Mouse (Mus musculus) gastrocnemius, postnatal 4 days (tissue): ENCODE results near the gene Pygm. TPM values are rescaled to one million over a fixed set of nuclear protein-coding genes. Genes with fewer than 3 reads are reported as not detected.

Experiments
- DNase-seq, 2 experiments: peaks; one replicate each; pipeline ENCODE4 v3.0.0; 2021 to 2022; ENCODE audit warnings: low spot score in 2 of 2, mixed read lengths in 2 of 2
- microRNA-seq: library from miRNA; unstranded; fragments of <30 nt; microRNA quantifications from one replicate; pipeline ENCODE4 v1.2.0, GENCODE M21; 2021
- total RNA-seq, 2 experiments: library from RNA; stranded (reverse); gene quantifications; 2 replicates each; pipeline ENCODE4 v1.2.3; 2021

Pygm gene
- total RNA-seq, 2 experiments from 2014 or later, result 2,079 to 2,155 TPM

DNA sequence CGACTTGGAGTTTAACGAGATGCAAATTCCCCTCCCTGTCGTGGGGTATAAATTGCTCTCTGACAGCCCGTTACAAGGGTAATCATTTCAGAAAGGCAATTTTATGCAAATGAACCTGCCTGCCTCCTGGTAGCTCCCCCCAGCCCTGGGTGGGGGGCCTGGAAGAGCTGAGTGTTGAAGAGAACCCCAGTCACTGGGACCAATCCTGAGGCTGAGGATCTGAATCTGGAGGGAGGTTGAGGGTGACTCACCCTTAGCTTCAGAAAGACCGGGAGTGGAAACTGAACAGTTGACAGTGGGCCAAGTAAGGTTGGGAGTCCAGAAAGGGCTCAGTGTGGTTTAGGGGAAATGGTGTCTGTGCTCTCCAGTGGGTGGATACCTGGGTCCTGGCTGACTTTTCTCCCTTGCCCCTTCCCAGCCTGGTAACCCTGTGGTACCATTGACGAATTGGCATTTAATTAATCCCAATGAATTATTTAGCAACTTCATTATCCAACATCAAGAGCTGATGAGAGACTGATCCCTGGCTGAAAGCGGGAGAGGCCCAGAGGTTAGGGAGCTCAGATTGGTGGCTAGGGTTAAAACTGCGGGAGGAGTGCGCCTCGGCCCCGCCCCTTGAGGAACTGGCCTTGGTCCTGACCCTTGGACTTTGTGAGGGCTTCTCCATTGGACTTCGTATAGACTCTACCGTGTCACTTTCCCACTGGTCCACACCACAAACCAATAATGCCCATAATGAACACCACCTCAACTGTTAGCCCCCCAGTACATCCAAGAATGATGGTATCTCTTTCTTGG, 42.7 kb downstream of the Pygm start:
- peak in 1 of 2 experiments; percentile 59 for DNase-seq

- DNase-seq, result peak in 1 of 2 experiments; percentile 38
Measured at GRCm38 (mm10) chr19:6427653-6428434, 43.6 kb downstream of the Pygm start.

GRCm38 (mm10) chr19:6428501-6429200, 44.5 kb downstream of the Pygm start:
- DNase-seq, result no peak

DNA sequence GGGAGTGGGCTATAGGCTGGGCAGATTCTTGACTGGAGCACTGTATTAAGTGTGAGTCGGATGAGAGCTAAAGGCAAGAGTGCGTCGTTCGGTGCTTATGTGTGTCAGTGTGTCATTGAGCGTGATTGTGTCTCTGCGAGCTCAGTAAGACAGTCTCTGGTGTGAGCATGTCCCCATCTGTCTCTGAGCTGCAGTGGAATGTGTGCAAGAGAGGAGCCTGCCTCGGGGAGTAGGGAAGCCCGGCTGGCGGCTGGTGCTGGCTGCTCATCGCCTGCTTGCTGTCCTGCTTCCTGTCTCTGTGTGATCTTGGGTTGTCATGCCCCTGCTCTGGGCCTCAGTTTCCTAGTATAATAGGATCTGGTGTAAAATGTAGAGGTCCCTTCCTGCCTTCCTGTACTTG, 58.8 kb downstream of the Pygm start:
- no peak for DNase-seq

GRCm38 (mm10) chr19:6445761-6446423, 61.7 kb downstream of the Pygm start:
- DNase-seq, result no peak

DNA sequence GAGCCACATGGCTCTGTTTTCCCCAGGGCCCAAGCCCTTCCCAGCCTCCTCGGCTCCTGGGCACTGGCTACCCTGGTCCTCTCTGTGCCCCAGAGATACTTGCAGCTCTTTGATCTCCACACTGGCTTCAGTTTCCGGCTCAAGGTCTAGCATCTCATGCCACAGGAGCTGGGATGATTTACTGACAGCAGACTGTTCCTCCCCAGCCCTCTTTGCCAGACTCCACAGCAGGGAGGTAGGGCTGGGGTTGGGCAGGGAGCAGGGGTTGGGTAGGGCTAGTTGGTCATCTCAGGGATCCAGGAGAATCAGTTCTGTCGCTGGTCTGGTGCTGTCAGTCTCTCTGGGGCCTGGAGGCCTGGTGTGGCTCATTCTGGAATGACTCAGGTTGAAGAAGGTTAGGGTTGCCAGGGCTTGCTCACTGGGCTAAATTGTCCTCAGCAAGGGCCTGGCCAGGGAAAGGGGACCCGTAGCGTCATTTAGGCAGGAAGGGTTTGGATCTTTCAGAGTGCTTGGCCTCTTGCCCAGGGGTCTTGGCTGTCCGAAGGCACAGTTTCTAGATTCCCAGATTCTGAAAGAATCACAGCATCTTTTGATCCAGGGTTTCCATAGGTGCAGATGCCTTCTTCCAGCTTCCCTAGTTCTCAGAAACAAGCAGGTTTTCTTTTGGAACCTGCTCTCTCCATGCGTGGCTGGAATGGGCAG, 62.7 kb downstream of the Pygm start:
- DNase-seq, result no peak

Small RNAs within 50 kb of the gene (microRNA-seq; reads per million reads assigned to microRNA genes)
- gene Mir6989, result not detected

Other genes with a start within 250 kb of the Pygm start
- under 1 TPM; 0.26 to 0.42 TPM for gene Batf2, start 243.4 kb upstream of the Pygm start, total RNA-seq
- 10 to 100 TPM; 60.2 to 61.7 TPM for gene Arl2, start 242.9 kb upstream of the Pygm start, total RNA-seq
- gene Majin, start 200.0 kb upstream of the Pygm start, total RNA-seq, result not detected
- gene Gpha2, start 158.0 kb upstream of the Pygm start, total RNA-seq, result not detected
- 10 to 100 TPM; 26.2 to 26.4 TPM for gene Ppp2r5b, start 148.5 kb upstream of the Pygm start, total RNA-seq
- 10 to 100 TPM; 15.5 to 16.7 TPM for gene Atg2a, start 142.7 kb upstream of the Pygm start, total RNA-seq
- 10 to 100 TPM; 91.3 to 93.9 TPM for gene Ehd1, start 107.7 kb upstream of the Pygm start, total RNA-seq
- gene Cdc42bpg, start 77.9 kb upstream of the Pygm start, total RNA-seq, result 1 to 10 TPM; 6.9 to 7.7 TPM
- 10 to 100 TPM; 23.6 to 24.5 TPM for gene Men1, start 49.4 kb upstream of the Pygm start, total RNA-seq
- gene Map4k2, start 43.3 kb upstream of the Pygm start, total RNA-seq, result 10 to 100 TPM; 18.4 to 21.4 TPM
- 100 to 1,000 TPM; 150 to 183 TPM for gene Sf1, start 20.7 kb upstream of the Pygm start, total RNA-seq
- gene Rasgrp2, start 14.9 kb downstream of the Pygm start, total RNA-seq, result 10 to 100 TPM; 37.4 to 40.2 TPM
- 1 to 10 TPM; 3.4 to 3.7 TPM for gene Nrxn2, start 34.3 kb downstream of the Pygm start, total RNA-seq
- not detected for gene Slc22a12, start 158.6 kb downstream of the Pygm start, total RNA-seq